Mouse (Mus musculus) lung, embryonic 14.5 days (tissue): Measurements from ENCODE around the gene Sult1a1. TPM values are rescaled to one million over a fixed set of nuclear protein-coding genes. Genes with fewer than 3 reads are reported as not detected.
A peak's percentile ranks its signal among the peaks of the same experiment; 100 is the strongest.

ENCODE experiments used
- ATAC-seq: fragments of 200-750 bp; cut with Nextera tagmentation; 2 replicates; pipeline ENCODE4 v1.8.0; 2017; ENCODE audit warnings: mild to moderate bottlenecking, moderate TSS enrichment, moderate library complexity; ENCODE audit not compliant: insufficient read depth
- DNase-seq: peaks from one replicate; pipeline ENCODE4 v3.0.0-alpha.2; 2015
- H3K27ac ChIP-seq: fragments of 300-500 bp; sonication (generic); 2 replicates; pipeline ENCODE4 v1.5.1; 2014; ENCODE audit warnings: low read depth, mild to moderate bottlenecking, moderate library complexity
- H3K27me3 ChIP-seq: fragments of 300-500 bp; sonication (generic); 2 replicates; pipeline ENCODE4 v1.6.1; 2014; ENCODE audit warnings: low read length, control low read depth; ENCODE audit not compliant: insufficient read depth
- H3K36me3 ChIP-seq: fragments of 300-500 bp; sonication (generic); 2 replicates; pipeline ENCODE4 v1.6.1; 2014; ENCODE audit warnings: control low read depth; ENCODE audit not compliant: insufficient read depth
- H3K4me1 ChIP-seq: fragments of 300-500 bp; sonication (generic); 2 replicates; pipeline ENCODE4 v1.6.1; 2014; ENCODE audit warnings: antibody characterized with exemption, control low read depth; ENCODE audit not compliant: insufficient read depth
- H3K4me2 ChIP-seq: fragments of 300-500 bp; sonication (generic); 2 replicates; pipeline ENCODE4 v1.6.1; 2014; ENCODE audit warnings: mild to moderate bottlenecking
- H3K4me3 ChIP-seq: fragments of 300-500 bp; sonication (generic); 2 replicates; pipeline ENCODE4 v1.5.1; 2014; ENCODE audit warnings: low read depth, low read length
- H3K9ac ChIP-seq: fragments of 300-500 bp; sonication (generic); 2 replicates; pipeline ENCODE4 v1.6.1; 2014
- H3K9me3 ChIP-seq: fragments of 300-500 bp; sonication (generic); 2 replicates; pipeline ENCODE4 v1.6.1; 2016; ENCODE audit warnings: low read depth, low read length, control low read depth
- CTCF ChIP-seq: IDR thresholded peaks from 2 replicates; pipeline ENCODE4 v1.5.1; 2016; ENCODE audit warnings: antibody characterized with exemption, low read depth
- WGBS: fragments of 180-500 bp; shearing (Covaris S2); extraction: QIAGEN DNeasy Blood & Tissue Kit; methylation state at CpG from one replicate; pipeline ENCODE4 v1.1.7; 2014; 5-methylcytosine and 5-hydroxymethylcytosine counted together
- polyA plus RNA-seq: library from polyadenylated mRNA; unstranded; fragments of >200 nt; fragmentation: Nextera tagmentation; extraction: Ambion mirVana; gene quantifications from 2 replicates; pipeline ENCODE4 v1.2.1, GENCODE M21; 2014

Sult1a1 gene
- polyA plus RNA-seq, 1 experiment from 2014 or later = 1.4 TPM

- 55% methylated on average over 8 of the region's 8 CpGs for WGBS
- H3K27ac ChIP-seq = no peak overlapping the region
- DNase-seq = no peak
- H3K4me1 ChIP-seq = no peaks in the 10 kb centered on the region
- no peak for ATAC-seq
- no peak overlapping the region for H3K4me3 ChIP-seq
- no peak overlapping the region for H3K9ac ChIP-seq
- no peak overlapping the region for H3K4me2 ChIP-seq
- no peak for TF ChIP-seq CTCF
- no peaks in the 10 kb centered on the region for H3K9me3 ChIP-seq
- no peaks in the 10 kb centered on the region for H3K27me3 ChIP-seq
- no peaks in the 10 kb centered on the region; the same call in 1 of the 2 replicates for H3K36me3 ChIP-seq
Observed at GRCm38 (mm10) chr7:126678545-126679341, 2.5 kb upstream of the Sult1a1 start.

- no peaks in the 10 kb centered on the region for H3K9me3 ChIP-seq
- no peak overlapping the region for H3K4me2 ChIP-seq
- no peaks in the 10 kb centered on the region for H3K4me1 ChIP-seq
- WGBS = 74% methylated on average over 4 of the region's 4 CpGs
- H3K36me3 ChIP-seq = peaks cover 18% of the 10 kb centered on the region
- no peak for TF ChIP-seq CTCF
- H3K27me3 ChIP-seq = no peaks in the 10 kb centered on the region
- H3K9ac ChIP-seq = no peak overlapping the region
- no peak overlapping the region for H3K4me3 ChIP-seq
- no peak for DNase-seq
- no peak overlapping the region for H3K27ac ChIP-seq
- no peak for ATAC-seq
Observed at GRCm38 (mm10) chr7:126676631-126677220, 494 bp upstream of the Sult1a1 start.

- 94% methylated on average over 8 of the region's 8 CpGs for WGBS
- Histone ChIP-seq H3K36me3 (peaks cover 32% of the 10 kb centered on the region), H3K9me3 (no peaks in the 10 kb centered on the region), H3K27ac (no peak overlapping the region), H3K27me3 (no peaks in the 10 kb centered on the region), H3K4me2 (no peak overlapping the region), H3K4me3 (no peak overlapping the region), H3K9ac (no peak overlapping the region), H3K4me1 (no peaks in the 10 kb centered on the region)
- no peak for ATAC-seq
- no peak for TF ChIP-seq CTCF
- DNase-seq = no peak
Observed at GRCm38 (mm10) chr7:126675104-126675503, 1.1 kb downstream of the Sult1a1 start.

GRCm38 (mm10) chr7:126672111-126672510 lies 4.1 kb downstream of the Sult1a1 start:
- ATAC-seq (no peak), DNase-seq (no peak)
- Histone ChIP-seq H3K9ac (no peak overlapping the region), H3K27me3 (no peaks in the 10 kb centered on the region), H3K9me3 (no peaks in the 10 kb centered on the region), H3K4me1 (no peaks in the 10 kb centered on the region), H3K27ac (no peak overlapping the region), H3K4me3 (no peak overlapping the region), H3K4me2 (no peak overlapping the region), H3K36me3 (peaks cover 42% of the 10 kb centered on the region)
- TF ChIP-seq CTCF = no peak
- 91% methylated on average over 9 of the region's 9 CpGs for WGBS

- no peak overlapping the region for H3K4me3 ChIP-seq
- no peaks in the 10 kb centered on the region for H3K9me3 ChIP-seq
- H3K27me3 ChIP-seq = no peaks in the 10 kb centered on the region
- no peaks in the 10 kb centered on the region for H3K4me1 ChIP-seq
- TF ChIP-seq CTCF = no peak
- WGBS = 94% methylated on average over 3 of the region's 3 CpGs
- no peak overlapping the region for H3K9ac ChIP-seq
- H3K36me3 ChIP-seq = peaks cover 51% of the 10 kb centered on the region
- no peak overlapping the region for H3K4me2 ChIP-seq
- no peak overlapping the region for H3K27ac ChIP-seq
- DNase-seq (no peak), ATAC-seq (no peak)
Observed at GRCm38 (mm10) chr7:126670152-126670551, 6.1 kb downstream of the Sult1a1 start.

GRCm38 (mm10) chr7:126668452-126668851 lies 7.8 kb downstream of the Sult1a1 start:
- DNase-seq = peak; percentile 68
- no peak for TF ChIP-seq CTCF

GRCm38 (mm10) chr7:126667495-126668090 lies 8.6 kb downstream of the Sult1a1 start:
- H3K27me3 ChIP-seq = no peaks in the 10 kb centered on the region
- ATAC-seq (no peak), DNase-seq (no peak)
- H3K4me2 ChIP-seq = no peak overlapping the region
- TF ChIP-seq CTCF = no peak
- no peaks in the 10 kb centered on the region for H3K4me1 ChIP-seq
- H3K9me3 ChIP-seq = no peaks in the 10 kb centered on the region
- no peak overlapping the region for H3K4me3 ChIP-seq
- no peak overlapping the region for H3K9ac ChIP-seq
- WGBS = 82% methylated on average over 9 of the region's 9 CpGs
- H3K36me3 ChIP-seq = peaks cover 62% of the 10 kb centered on the region
- H3K27ac ChIP-seq = peak overlapping the region; percentile 66; the same call in 1 of the 2 replicates

More at GRCm38 (mm10) chr7:126668452-126668851, 7.8 kb downstream of the Sult1a1 start:
- peaks cover 66% of the 10 kb centered on the region for H3K36me3 ChIP-seq
- H3K27ac ChIP-seq = peak overlapping the region; percentile 66
- no peak overlapping the region for H3K4me3 ChIP-seq
- H3K27me3 ChIP-seq = no peaks in the 10 kb centered on the region
- H3K9me3 ChIP-seq = no peaks in the 10 kb centered on the region
- ATAC-seq = no peak
- no peak overlapping the region for H3K4me2 ChIP-seq
- no peak overlapping the region for H3K9ac ChIP-seq
- H3K4me1 ChIP-seq = no peaks in the 10 kb centered on the region
- 68% methylated on average over 5 of the region's 5 CpGs for WGBS
